Mouse (Mus musculus) intestine, embryonic 14.5 days (tissue): ENCODE results near the gene Actb. TPM values are rescaled to one million over a fixed set of nuclear protein-coding genes. Genes with fewer than 3 reads are reported as not detected.
"Not testable (repeated sequence)": the region's sequence is repeated elsewhere in the genome, so short reads cannot be mapped to it uniquely, and the experiment has no call there.

Experiments used
- ATAC-seq: fragments of 200-750 bp; cut with Nextera tagmentation; replicated peaks from 2 replicates; pipeline ENCODE4 v1.8.0; 2017; ENCODE audit warnings: low read depth, moderate number of reproducible peaks, moderate TSS enrichment, moderate library complexity; ENCODE audit not compliant: low FRiP score, low TSS enrichment
- DNase-seq: peaks from one replicate; pipeline ENCODE4 v3.0.0-alpha.2; 2018; ENCODE audit warnings: low spot score
- H3K27ac ChIP-seq: fragments of 300-500 bp; sonication (generic); 2 replicates; pipeline ENCODE4 v1.5.1; 2014; ENCODE audit warnings: low read depth, mild to moderate bottlenecking, control low read depth
- H3K27me3 ChIP-seq: fragments of 300-500 bp; sonication (generic); replicated peaks from 2 replicates; pipeline ENCODE4 v1.6.1; 2014; ENCODE audit warnings: low read length, control low read depth; ENCODE audit not compliant: control insufficient read depth, insufficient read depth
- H3K36me3 ChIP-seq: fragments of 300-500 bp; sonication (generic); 2 replicates; pipeline ENCODE4 v1.6.1; 2014; ENCODE audit warnings: low read length, control low read depth; ENCODE audit not compliant: control insufficient read depth, insufficient read depth
- H3K4me1 ChIP-seq: fragments of 300-500 bp; sonication (generic); replicated peaks from 2 replicates; pipeline ENCODE4 v1.6.1; 2014; ENCODE audit warnings: low read length, control low read depth, mixed read lengths; ENCODE audit not compliant: control insufficient read depth, insufficient read depth
- H3K4me2 ChIP-seq: fragments of 300-500 bp; sonication (generic); 2 replicates; pipeline ENCODE4 v1.6.1; 2014; ENCODE audit warnings: low read length
- H3K4me3 ChIP-seq: fragments of 300-500 bp; sonication (generic); 2 replicates; pipeline ENCODE4 v1.5.1; 2014; ENCODE audit warnings: low read depth, low read length, control low read depth, mixed read lengths
- H3K9ac ChIP-seq: fragments of 300-500 bp; sonication (generic); 2 replicates; pipeline ENCODE4 v1.6.1; 2014; ENCODE audit warnings: mild to moderate bottlenecking, low read length
- H3K9me3 ChIP-seq: fragments of 300-500 bp; sonication (generic); 2 replicates; pipeline ENCODE4 v1.6.1; 2016; ENCODE audit warnings: low read length, control low read depth; ENCODE audit not compliant: control insufficient read depth
- WGBS: fragments of 180-500 bp; shearing (Covaris S2); extraction: QIAGEN DNeasy Blood & Tissue Kit; methylation state at CpG from one replicate; pipeline ENCODE4 v1.1.7; 2014; 5-methylcytosine and 5-hydroxymethylcytosine counted together
- polyA plus RNA-seq: library from polyadenylated mRNA; unstranded; fragments of >200 nt; fragmentation: Nextera tagmentation; extraction: Ambion mirVana; gene quantifications from 2 replicates; pipeline ENCODE4 v1.2.1, GENCODE M21; 2014

The Actb gene
- polyA plus RNA-seq, 1 experiment from 2014 or later, result 15,561 TPM

- under 1% methylated on average over 40 of the region's 40 CpGs for WGBS
Measured at GRCm38 (mm10) chr5:142894918-142895613, 11.5 kb downstream of the Actb start, which contains the start of gene Fbxl18. Fbxl18 (minus strand) TSS chr5:142895421.

GRCm38 (mm10) chr5:142891396-142891795 is 15.2 kb downstream of the Actb start:
- H3K27me3 ChIP-seq, result no peaks in the 10 kb centered on the region
- no peak overlapping the region for H3K9ac ChIP-seq
- H3K4me1 ChIP-seq, result peaks cover 14% of the 10 kb centered on the region
- H3K27ac ChIP-seq, result no peak overlapping the region
- H3K4me2 ChIP-seq, result no peak overlapping the region
- ATAC-seq (no peak), DNase-seq (no peak)
- no peaks in the 10 kb centered on the region for H3K9me3 ChIP-seq
- H3K4me3 ChIP-seq, result no peak overlapping the region
- H3K36me3 ChIP-seq, result peaks cover 13% of the 10 kb centered on the region
- WGBS, result 58% methylated on average over 6 of the region's 6 CpGs

More at GRCm38 (mm10) chr5:142894918-142895613, 11.5 kb downstream of the Actb start, which contains the start of gene Fbxl18:
- peaks cover 17% of the 10 kb centered on the region for H3K36me3 ChIP-seq
- peak within 1 kb of the TSS; percentile 79 for H3K4me3 ChIP-seq
- H3K9me3 ChIP-seq, result no peaks in the 10 kb centered on the region
- H3K27me3 ChIP-seq, result no peaks in the 10 kb centered on the region
- peaks cover 14% of the 10 kb centered on the region for H3K4me1 ChIP-seq
- H3K4me2 ChIP-seq, result peak within 1 kb of the TSS; percentile 92
- DNase-seq, result peak; percentile 95
- peak within 1 kb of the TSS; percentile 30; the same call in 1 of the 2 replicates for H3K27ac ChIP-seq
- H3K9ac ChIP-seq, result peak within 1 kb of the TSS; percentile 72
- peak; percentile 90 for ATAC-seq

- not testable (repeated sequence) for H3K4me3 ChIP-seq, DNase-seq, H3K27me3 ChIP-seq, H3K9me3 ChIP-seq, ATAC-seq, H3K4me1 ChIP-seq, H3K9ac ChIP-seq, H3K27ac ChIP-seq, H3K4me2 ChIP-seq
- 89% methylated on average over 3 of the region's 3 CpGs for WGBS
- H3K36me3 ChIP-seq, result peaks cover 39% of the 10 kb centered on the region
Measured at GRCm38 (mm10) chr5:142887533-142887932, 19.0 kb downstream of the Actb start.

- ATAC-seq (no peak), DNase-seq (no peak)
- H3K27me3 ChIP-seq, result no peaks in the 10 kb centered on the region
- H3K9ac ChIP-seq, result no peak overlapping the region
- H3K4me3 ChIP-seq, result no peak overlapping the region
- H3K36me3 ChIP-seq, result peaks cover 39% of the 10 kb centered on the region
- no peak overlapping the region for H3K27ac ChIP-seq
- H3K9me3 ChIP-seq, result no peaks in the 10 kb centered on the region
- no peak overlapping the region for H3K4me2 ChIP-seq
- 96% methylated on average over 20 of the region's 20 CpGs for WGBS
- no peaks in the 10 kb centered on the region for H3K4me1 ChIP-seq
Measured at GRCm38 (mm10) chr5:142886761-142887160, 19.8 kb downstream of the Actb start.

- ATAC-seq, result no peak
- H3K9me3 ChIP-seq, result no peaks in the 10 kb centered on the region
- 90% methylated on average over 19 of the region's 19 CpGs for WGBS
Measured at GRCm38 (mm10) chr5:142886181-142886580, 20.4 kb downstream of the Actb start.

GRCm38 (mm10) chr5:142882471-142882870 is 24.1 kb downstream of the Actb start:
- no peak overlapping the region for H3K4me3 ChIP-seq
- no peak overlapping the region for H3K4me2 ChIP-seq
- H3K9ac ChIP-seq, result no peak overlapping the region
- H3K36me3 ChIP-seq, result peaks cover 42% of the 10 kb centered on the region
- ATAC-seq (no peak), DNase-seq (no peak)
- no peaks in the 10 kb centered on the region for H3K9me3 ChIP-seq
- H3K27ac ChIP-seq, result no peak overlapping the region
- 92% methylated on average over 11 of the region's 11 CpGs for WGBS
- H3K27me3 ChIP-seq, result no peaks in the 10 kb centered on the region
- peaks cover 9% of the 10 kb centered on the region for H3K4me1 ChIP-seq

More at GRCm38 (mm10) chr5:142886181-142886580, 20.4 kb downstream of the Actb start:
- Histone ChIP-seq H3K4me2 (no peak overlapping the region), H3K27me3 (no peaks in the 10 kb centered on the region), H3K4me1 (peaks cover 3% of the 10 kb centered on the region), H3K9ac (no peak overlapping the region), H3K36me3 (peaks cover 39% of the 10 kb centered on the region), H3K4me3 (no peak overlapping the region), H3K27ac (no peak overlapping the region)
- DNase-seq, result no peak

- WGBS, result 81% methylated on average over 8 of the region's 8 CpGs
- Histone ChIP-seq H3K9me3 (no peaks in the 10 kb centered on the region), H3K36me3 (peaks cover 41% of the 10 kb centered on the region), H3K4me3 (no peak overlapping the region), H3K9ac (no peak overlapping the region), H3K27me3 (no peaks in the 10 kb centered on the region), H3K4me2 (no peak overlapping the region), H3K4me1 (peaks cover 9% of the 10 kb centered on the region), H3K27ac (peak overlapping the region; percentile 55; the same call in 1 of the 2 replicates)
- ATAC-seq (no peak), DNase-seq (no peak)
Measured at GRCm38 (mm10) chr5:142881936-142882335, 24.6 kb downstream of the Actb start.

GRCm38 (mm10) chr5:142880806-142881516 is 25.6 kb downstream of the Actb start:
- Histone ChIP-seq H3K9ac (peak overlapping the region; percentile 14; the same call in 1 of the 2 replicates), H3K36me3 (peaks cover 33% of the 10 kb centered on the region), H3K4me1 (peaks cover 9% of the 10 kb centered on the region), H3K27me3 (no peaks in the 10 kb centered on the region), H3K4me3 (no peak overlapping the region), H3K27ac (peak overlapping the region; percentile 55), H3K9me3 (no peaks in the 10 kb centered on the region), H3K4me2 (no peak overlapping the region)
- peak; percentile 58 for DNase-seq
- ATAC-seq, result no peak
- 27% methylated on average over 13 of the region's 13 CpGs for WGBS
